Mouse (Mus musculus) hindbrain, embryonic 13.5 days (tissue): ENCODE results near the gene Son. TPM values are rescaled to one million over a fixed set of nuclear protein-coding genes. Genes with fewer than 3 reads are reported as not detected.

ENCODE experiments used
- ATAC-seq: fragments of 200-750 bp; cut with Nextera tagmentation; 2 replicates; pipeline ENCODE4 v1.8.0; 2017; ENCODE audit warnings: moderate TSS enrichment; ENCODE audit not compliant: low FRiP score
- H3K27ac ChIP-seq: fragments of 300-500 bp; sonication (generic); 2 replicates; pipeline ENCODE4 v1.5.1; 2015; ENCODE audit warnings: inconsistent platforms, mild to moderate bottlenecking, moderate library complexity
- H3K27me3 ChIP-seq: fragments of 300-500 bp; sonication (generic); 2 replicates; pipeline ENCODE4 v1.6.1; 2015; ENCODE audit warnings: mild to moderate bottlenecking, inconsistent platforms
- H3K36me3 ChIP-seq: fragments of 300-500 bp; sonication (generic); 2 replicates; pipeline ENCODE4 v1.6.1; 2015; ENCODE audit warnings: mild to moderate bottlenecking, inconsistent platforms
- H3K4me1 ChIP-seq: fragments of 300-500 bp; sonication (generic); replicated peaks from 2 replicates; pipeline ENCODE4 v1.6.1; 2015; ENCODE audit warnings: inconsistent platforms
- H3K4me2 ChIP-seq: fragments of 300-500 bp; sonication (generic); 2 replicates; pipeline ENCODE4 v1.6.1; 2015; ENCODE audit warnings: inconsistent platforms, mild to moderate bottlenecking, moderate library complexity
- H3K4me3 ChIP-seq: fragments of 300-500 bp; sonication (generic); 2 replicates; pipeline ENCODE4 v1.5.1; 2015; ENCODE audit warnings: mild to moderate bottlenecking, inconsistent platforms
- H3K9ac ChIP-seq: fragments of 300-500 bp; sonication (generic); 2 replicates; pipeline ENCODE4 v1.6.1; 2015; ENCODE audit warnings: mild to moderate bottlenecking, inconsistent platforms
- H3K9me3 ChIP-seq: fragments of 300-500 bp; sonication (generic); 2 replicates; pipeline ENCODE4 v1.6.1; 2016; ENCODE audit warnings: inconsistent platforms
- WGBS: fragments of 180-500 bp; shearing (Covaris S2); methylation state at CpG from one replicate; pipeline ENCODE4 v1.1.7; 2015; 5-methylcytosine and 5-hydroxymethylcytosine counted together
- polyA plus RNA-seq: library from polyadenylated mRNA; unstranded; fragments of >200 nt; fragmentation: Nextera tagmentation; extraction: Ambion mirVana; gene quantifications from 2 replicates; pipeline ENCODE4 v1.2.1, GENCODE M21; 2015

Son gene
- polyA plus RNA-seq, 1 experiment from 2014 or later, result 138 TPM

- peaks cover 10% of the 10 kb centered on the region for H3K4me1 ChIP-seq
- 95% methylated on average over 16 of the region's 16 CpGs for WGBS
- peaks cover 91% of the 10 kb centered on the region for H3K36me3 ChIP-seq
- H3K9ac ChIP-seq, result no peak overlapping the region
- H3K4me2 ChIP-seq, result no peak overlapping the region
- no peak overlapping the region for H3K4me3 ChIP-seq
- H3K27me3 ChIP-seq, result no peaks in the 10 kb centered on the region
- H3K27ac ChIP-seq, result no peak overlapping the region
- H3K9me3 ChIP-seq, result no peaks in the 10 kb centered on the region
- ATAC-seq, result no peak
Measured at GRCm38 (mm10) chr16:91662336-91662735, 15.0 kb downstream of the Son start.

- peaks cover 82% of the 10 kb centered on the region for H3K36me3 ChIP-seq
- H3K27ac ChIP-seq, result no peak overlapping the region
- no peaks in the 10 kb centered on the region for H3K9me3 ChIP-seq
- no peak overlapping the region for H3K4me3 ChIP-seq
- H3K9ac ChIP-seq, result no peak overlapping the region
- no peak for ATAC-seq
- peaks cover 10% of the 10 kb centered on the region for H3K4me1 ChIP-seq
- no peaks in the 10 kb centered on the region for H3K27me3 ChIP-seq
- H3K4me2 ChIP-seq, result no peak overlapping the region
- 97% methylated on average over 3 of the region's 3 CpGs for WGBS
Measured at GRCm38 (mm10) chr16:91663795-91664194, 16.5 kb downstream of the Son start.

- Histone ChIP-seq H3K36me3 (peaks cover 83% of the 10 kb centered on the region), H3K27ac (no peak overlapping the region)
- WGBS, result 93% methylated on average over 4 of the region's 4 CpGs
Measured at GRCm38 (mm10) chr16:91674500-91674899, 27.2 kb downstream of the Son start.

GRCm38 (mm10) chr16:91678147-91678911, 31.0 kb downstream of the Son start:
- no peak for ATAC-seq
- H3K36me3 ChIP-seq, result peaks cover 84% of the 10 kb centered on the region
- no peaks in the 10 kb centered on the region for H3K4me1 ChIP-seq
- H3K27me3 ChIP-seq, result no peaks in the 10 kb centered on the region
- no peak overlapping the region for H3K27ac ChIP-seq
- no peak overlapping the region for H3K4me3 ChIP-seq
- H3K4me2 ChIP-seq, result no peak overlapping the region
- WGBS, result 94% methylated on average over 5 of the region's 5 CpGs
- H3K9ac ChIP-seq, result no peak overlapping the region
- H3K9me3 ChIP-seq, result no peaks in the 10 kb centered on the region

More at GRCm38 (mm10) chr16:91674500-91674899, 27.2 kb downstream of the Son start:
- H3K4me2 ChIP-seq, result no peak overlapping the region
- ATAC-seq, result no peak
- no peaks in the 10 kb centered on the region for H3K27me3 ChIP-seq
- H3K9me3 ChIP-seq, result no peaks in the 10 kb centered on the region
- H3K4me1 ChIP-seq, result no peaks in the 10 kb centered on the region
- no peak overlapping the region for H3K9ac ChIP-seq
- no peak overlapping the region for H3K4me3 ChIP-seq

GRCm38 (mm10) chr16:91680656-91681055, 33.4 kb downstream of the Son start:
- H3K4me1 ChIP-seq, result no peaks in the 10 kb centered on the region
- 87% methylated on average over 5 of the region's 5 CpGs for WGBS
- H3K9ac ChIP-seq, result no peak overlapping the region
- no peak for ATAC-seq
- no peaks in the 10 kb centered on the region for H3K27me3 ChIP-seq
- no peak overlapping the region for H3K4me2 ChIP-seq
- H3K9me3 ChIP-seq, result no peaks in the 10 kb centered on the region
- peaks cover 89% of the 10 kb centered on the region for H3K36me3 ChIP-seq
- no peak overlapping the region for H3K4me3 ChIP-seq
- H3K27ac ChIP-seq, result no peak overlapping the region

GRCm38 (mm10) chr16:91685526-91685925, 38.2 kb downstream of the Son start:
- H3K27ac ChIP-seq, result no peak overlapping the region
- no peak overlapping the region for H3K4me2 ChIP-seq
- H3K9me3 ChIP-seq, result no peaks in the 10 kb centered on the region
- H3K27me3 ChIP-seq, result no peaks in the 10 kb centered on the region
- peaks cover 21% of the 10 kb centered on the region for H3K4me1 ChIP-seq
- no peak for ATAC-seq
- no peak overlapping the region for H3K4me3 ChIP-seq
- H3K9ac ChIP-seq, result no peak overlapping the region
- 93% methylated on average over 5 of the region's 5 CpGs for WGBS
- peaks cover 55% of the 10 kb centered on the region for H3K36me3 ChIP-seq

GRCm38 (mm10) chr16:91686369-91686768, 39.1 kb downstream of the Son start:
- Histone ChIP-seq H3K9me3 (no peaks in the 10 kb centered on the region), H3K9ac (no peak overlapping the region), H3K4me3 (no peak overlapping the region), H3K27me3 (no peaks in the 10 kb centered on the region), H3K4me1 (peaks cover 21% of the 10 kb centered on the region), H3K27ac (no peak overlapping the region), H3K4me2 (no peak overlapping the region), H3K36me3 (peaks cover 50% of the 10 kb centered on the region)
- no peak for ATAC-seq
- WGBS, result 91% methylated on average over 5 of the region's 5 CpGs

- Histone ChIP-seq H3K4me2 (peak overlapping the region; percentile 82), H3K36me3 (peaks cover 34% of the 10 kb centered on the region), H3K4me1 (peaks cover 21% of the 10 kb centered on the region), H3K9ac (peak overlapping the region; percentile 96), H3K27me3 (no peaks in the 10 kb centered on the region), H3K27ac (peak overlapping the region; percentile 93), H3K9me3 (no peaks in the 10 kb centered on the region), H3K4me3 (peak overlapping the region; percentile 91)
- ATAC-seq, result peak; percentile 83
- under 1% methylated on average over 51 of the region's 51 CpGs for WGBS
Measured at GRCm38 (mm10) chr16:91688023-91688618, 40.8 kb downstream of the Son start.

- Histone ChIP-seq H3K4me2 (peak within 1 kb of the TSS; percentile 82), H3K4me3 (peak within 1 kb of the TSS; percentile 91), H3K4me1 (peaks cover 21% of the 10 kb centered on the region), H3K9ac (peak within 1 kb of the TSS; percentile 96), H3K27ac (peak within 1 kb of the TSS; percentile 93), H3K27me3 (no peaks in the 10 kb centered on the region), H3K9me3 (no peaks in the 10 kb centered on the region), H3K36me3 (peaks cover 32% of the 10 kb centered on the region)
- ATAC-seq, result peak; percentile 99
- under 1% methylated on average over 65 of the region's 71 CpGs for WGBS
Measured at GRCm38 (mm10) chr16:91688619-91689334, 41.5 kb downstream of the Son start, which contains the start of gene Donson. Donson (minus strand) TSS chr16:91688770.

- Histone ChIP-seq H3K27ac (no peak overlapping the region), H3K4me1 (peaks cover 21% of the 10 kb centered on the region), H3K4me3 (0 out of 2 replicates have a peak overlapping the region, but pooled peaks have one; percentile 2), H3K9ac (0 out of 2 replicates have a peak overlapping the region, but pooled peaks have one; percentile 40), H3K9me3 (no peaks in the 10 kb centered on the region), H3K4me2 (peak overlapping the region; percentile 82), H3K27me3 (no peaks in the 10 kb centered on the region), H3K36me3 (peaks cover 30% of the 10 kb centered on the region)
- 49% methylated on average over 7 of the region's 7 CpGs for WGBS
- ATAC-seq, result no peak
Measured at GRCm38 (mm10) chr16:91689791-91690190, 42.5 kb downstream of the Son start.

GRCm38 (mm10) chr16:91694455-91695084, 47.3 kb downstream of the Son start:
- no peak overlapping the region for H3K4me2 ChIP-seq
- peak; percentile 82 for ATAC-seq
- H3K36me3 ChIP-seq, result peaks cover 49% of the 10 kb centered on the region
- 32% methylated on average over 14 of the region's 14 CpGs for WGBS
- no peaks in the 10 kb centered on the region for H3K27me3 ChIP-seq
- H3K27ac ChIP-seq, result 0 out of 2 replicates have a peak overlapping the region, but pooled peaks have one; percentile 8
- H3K9ac ChIP-seq, result no peak overlapping the region
- no peaks in the 10 kb centered on the region for H3K9me3 ChIP-seq
- H3K4me1 ChIP-seq, result peaks cover 5% of the 10 kb centered on the region
- no peak overlapping the region for H3K4me3 ChIP-seq
